Mouse (Mus musculus): ENCODE data around the gene Arhgap1. TPM values are rescaled to one million over a fixed set of nuclear protein-coding genes. Genes with fewer than 3 reads are reported as not detected.

Gene Arhgap1
- polyA plus RNA-seq, 1 experiment from 2014 or later, result 99.9 TPM

GRCm38 (mm10) chr2:91670038-91670437 lies 20.4 kb downstream of the Arhgap1 start:
- Histone ChIP-seq H3K4me1 (no peaks in the 10 kb centered on the region), H3K9ac (no peak overlapping the region), H3K4me3 (no peak overlapping the region), H3K36me3 (replicated peaks) (peaks cover 39% of the 10 kb centered on the region), H3K27ac (no peak overlapping the region), H3K9me3 (no peaks in the 10 kb centered on the region), H3K4me2 (no peak overlapping the region), H3K27me3 (replicated peaks) (no peaks in the 10 kb centered on the region)
- WGBS, result 94% methylated on average over 6 of the region's 6 CpGs
- no peak for ATAC-seq (replicated peaks)

GRCm38 (mm10) chr2:91673587-91673986 lies 23.9 kb downstream of the Arhgap1 start:
- no peaks in the 10 kb centered on the region for H3K27me3 ChIP-seq (replicated peaks)
- 90% methylated on average over 2 of the region's 2 CpGs for WGBS
- no peak overlapping the region for H3K9ac ChIP-seq
- H3K4me3 ChIP-seq, result no peak overlapping the region
- ATAC-seq (replicated peaks), result no peak
- no peaks in the 10 kb centered on the region for H3K4me1 ChIP-seq
- peaks cover 36% of the 10 kb centered on the region for H3K36me3 ChIP-seq (replicated peaks)
- no peak overlapping the region for H3K4me2 ChIP-seq
- H3K9me3 ChIP-seq, result no peaks in the 10 kb centered on the region
- no peak overlapping the region for H3K27ac ChIP-seq

- Histone ChIP-seq H3K4me3 (no peak overlapping the region), H3K9me3 (no peaks in the 10 kb centered on the region), H3K27ac (no peak overlapping the region), H3K36me3 (replicated peaks) (peaks cover 29% of the 10 kb centered on the region), H3K4me2 (no peak overlapping the region), H3K9ac (no peak overlapping the region), H3K4me1 (no peaks in the 10 kb centered on the region), H3K27me3 (replicated peaks) (no peaks in the 10 kb centered on the region)
- WGBS, result 89% methylated on average over 5 of the region's 5 CpGs
- ATAC-seq (replicated peaks), result no peak
Measured at GRCm38 (mm10) chr2:91674895-91675294, 25.2 kb downstream of the Arhgap1 start.

GRCm38 (mm10) chr2:91676420-91676819 lies 26.8 kb downstream of the Arhgap1 start:
- no peaks in the 10 kb centered on the region for H3K27me3 ChIP-seq (replicated peaks)
- H3K4me1 ChIP-seq, result no peaks in the 10 kb centered on the region
- no peak overlapping the region for H3K4me3 ChIP-seq
- no peak overlapping the region for H3K4me2 ChIP-seq
- H3K27ac ChIP-seq, result no peak overlapping the region
- no peak overlapping the region for H3K9ac ChIP-seq
- no peaks in the 10 kb centered on the region for H3K9me3 ChIP-seq
- WGBS, result 78% methylated on average over 2 of the region's 2 CpGs
- peaks cover 24% of the 10 kb centered on the region for H3K36me3 ChIP-seq (replicated peaks)
- ATAC-seq (replicated peaks), result no peak

GRCm38 (mm10) chr2:91676961-91677360 lies 27.3 kb downstream of the Arhgap1 start:
- Histone ChIP-seq H3K4me1 (no peaks in the 10 kb centered on the region), H3K4me3 (no peak overlapping the region), H3K27me3 (replicated peaks) (no peaks in the 10 kb centered on the region), H3K4me2 (no peak overlapping the region), H3K27ac (no peak overlapping the region), H3K9ac (no peak overlapping the region), H3K36me3 (replicated peaks) (peaks cover 24% of the 10 kb centered on the region), H3K9me3 (no peaks in the 10 kb centered on the region)
- ATAC-seq (replicated peaks), result no peak

- peaks cover 32% of the 10 kb centered on the region for H3K36me3 ChIP-seq (replicated peaks)
Measured at GRCm38 (mm10) chr2:91682850-91683249, 33.2 kb downstream of the Arhgap1 start.

GRCm38 (mm10) chr2:91683919-91684318 lies 34.3 kb downstream of the Arhgap1 start:
- no peak overlapping the region for H3K9ac ChIP-seq
- H3K27ac ChIP-seq, result no peak overlapping the region
- WGBS, result 77% methylated on average over 8 of the region's 8 CpGs
- no peaks in the 10 kb centered on the region for H3K27me3 ChIP-seq (replicated peaks)
- no peaks in the 10 kb centered on the region for H3K9me3 ChIP-seq
- ATAC-seq (replicated peaks), result no peak
- no peak overlapping the region for H3K4me2 ChIP-seq
- peaks cover 31% of the 10 kb centered on the region; the same call in 1 of the 2 replicates for H3K36me3 ChIP-seq (replicated peaks)
- no peak overlapping the region for H3K4me3 ChIP-seq
- H3K4me1 ChIP-seq, result no peaks in the 10 kb centered on the region

More at GRCm38 (mm10) chr2:91682850-91683249, 33.2 kb downstream of the Arhgap1 start:
- Histone ChIP-seq H3K4me1 (no peaks in the 10 kb centered on the region), H3K4me2 (no peak overlapping the region), H3K27ac (no peak overlapping the region), H3K27me3 (replicated peaks) (no peaks in the 10 kb centered on the region), H3K9me3 (no peaks in the 10 kb centered on the region), H3K4me3 (no peak overlapping the region), H3K9ac (no peak overlapping the region)
- 61% methylated on average over 4 of the region's 4 CpGs for WGBS
- no peak for ATAC-seq (replicated peaks)

- Histone ChIP-seq H3K27ac (no peak overlapping the region), H3K27me3 (replicated peaks) (no peaks in the 10 kb centered on the region), H3K9me3 (no peaks in the 10 kb centered on the region), H3K36me3 (replicated peaks) (peaks cover 31% of the 10 kb centered on the region; the same call in 1 of the 2 replicates), H3K4me1 (no peaks in the 10 kb centered on the region), H3K4me2 (no peak overlapping the region), H3K9ac (no peak overlapping the region), H3K4me3 (no peak overlapping the region)
- WGBS, result 82% methylated on average over 7 of the region's 7 CpGs
- ATAC-seq (replicated peaks), result no peak
Measured at GRCm38 (mm10) chr2:91689452-91689851, 39.8 kb downstream of the Arhgap1 start.

GRCm38 (mm10) chr2:91695436-91696224 lies 46.0 kb downstream of the Arhgap1 start:
- Histone ChIP-seq H3K36me3 (replicated peaks) (peaks cover 2% of the 10 kb centered on the region; the same call in 1 of the 2 replicates), H3K9me3 (no peaks in the 10 kb centered on the region), H3K4me1 (no peaks in the 10 kb centered on the region), H3K27ac (no peak overlapping the region), H3K27me3 (replicated peaks) (no peaks in the 10 kb centered on the region), H3K4me2 (no peak overlapping the region), H3K9ac (no peak overlapping the region), H3K4me3 (no peak overlapping the region)
- no peak for ATAC-seq (replicated peaks)
- WGBS, result 92% methylated on average over 10 of the region's 10 CpGs

- WGBS, result 91% methylated on average over 1 of the region's 1 CpGs
- Histone ChIP-seq H3K4me1 (no peaks in the 10 kb centered on the region), H3K9me3 (no peaks in the 10 kb centered on the region), H3K9ac (no peak overlapping the region), H3K27me3 (replicated peaks) (no peaks in the 10 kb centered on the region), H3K4me3 (no peak overlapping the region), H3K27ac (no peak overlapping the region), H3K4me2 (no peak overlapping the region), H3K36me3 (replicated peaks) (0 out of 2 replicates have a peak, but pooled peaks cover 2% of the 10 kb centered on the region)
- no peak for ATAC-seq (replicated peaks)
Measured at GRCm38 (mm10) chr2:91696225-91696590, 46.5 kb downstream of the Arhgap1 start.

GRCm38 (mm10) chr2:91699225-91699624 lies 49.6 kb downstream of the Arhgap1 start:
- Histone ChIP-seq H3K27me3 (replicated peaks) (no peaks in the 10 kb centered on the region), H3K4me2 (no peak overlapping the region), H3K9ac (no peak overlapping the region), H3K27ac (no peak overlapping the region), H3K4me3 (no peak overlapping the region), H3K4me1 (no peaks in the 10 kb centered on the region), H3K9me3 (no peaks in the 10 kb centered on the region), H3K36me3 (replicated peaks) (no peaks in the 10 kb centered on the region)
- WGBS, result 91% methylated on average over 1 of the region's 1 CpGs
- ATAC-seq (replicated peaks), result no peak

GRCm38 (mm10) chr2:91701366-91701765 lies 51.7 kb downstream of the Arhgap1 start:
- Histone ChIP-seq H3K9me3 (no peaks in the 10 kb centered on the region), H3K4me2 (no peak overlapping the region), H3K27me3 (replicated peaks) (no peaks in the 10 kb centered on the region), H3K36me3 (replicated peaks) (no peaks in the 10 kb centered on the region), H3K4me3 (no peak overlapping the region), H3K4me1 (no peaks in the 10 kb centered on the region), H3K9ac (no peak overlapping the region), H3K27ac (no peak overlapping the region)
- no peak for ATAC-seq (replicated peaks)
- WGBS, result 95% methylated on average over 2 of the region's 2 CpGs

GRCm38 (mm10) chr2:91705736-91706135 lies 56.1 kb downstream of the Arhgap1 start:
- Histone ChIP-seq H3K9ac (no peak overlapping the region), H3K27ac (no peak overlapping the region), H3K4me2 (no peak overlapping the region), H3K9me3 (no peaks in the 10 kb centered on the region), H3K4me3 (no peak overlapping the region), H3K27me3 (replicated peaks) (no peaks in the 10 kb centered on the region), H3K4me1 (peaks cover 15% of the 10 kb centered on the region), H3K36me3 (replicated peaks) (no peaks in the 10 kb centered on the region)
- ATAC-seq (replicated peaks), result no peak
- 87% methylated on average over 6 of the region's 6 CpGs for WGBS

Data from midbrain, embryonic 15.5 days (tissue).